Mouse (Mus musculus) kidney, embryonic 15.5 days (tissue): ENCODE data around the gene Senp6. TPM values are rescaled to one million over a fixed set of nuclear protein-coding genes. Genes with fewer than 3 reads are reported as not detected.

Source experiments
- ATAC-seq: fragments of 200-750 bp; cut with Nextera tagmentation; replicated peaks from 2 replicates; pipeline ENCODE4 v1.8.0; 2017; ENCODE audit warnings: moderate TSS enrichment; ENCODE audit not compliant: low FRiP score
- H3K27ac ChIP-seq: fragments of 300-500 bp; sonication (generic); 2 replicates; pipeline ENCODE4 v1.5.1; 2015; ENCODE audit warnings: mild to moderate bottlenecking, inconsistent platforms
- H3K27me3 ChIP-seq: fragments of 300-500 bp; sonication (generic); 2 replicates; pipeline ENCODE4 v1.6.1; 2015; ENCODE audit warnings: inconsistent platforms
- H3K36me3 ChIP-seq: fragments of 300-500 bp; sonication (generic); 2 replicates; pipeline ENCODE4 v1.6.1; 2015; ENCODE audit warnings: inconsistent platforms
- H3K4me1 ChIP-seq: fragments of 300-500 bp; sonication (generic); 2 replicates; pipeline ENCODE4 v1.6.1; 2015; ENCODE audit warnings: inconsistent platforms
- H3K4me2 ChIP-seq: fragments of 300-500 bp; sonication (generic); 2 replicates; pipeline ENCODE4 v1.6.1; 2015; ENCODE audit warnings: moderate library complexity, mild to moderate bottlenecking, inconsistent platforms
- H3K4me3 ChIP-seq: fragments of 300-500 bp; sonication (generic); replicated peaks from 2 replicates; pipeline ENCODE4 v1.5.1; 2015; ENCODE audit warnings: mild to moderate bottlenecking, inconsistent platforms
- H3K9ac ChIP-seq: fragments of 300-500 bp; sonication (generic); 2 replicates; pipeline ENCODE4 v1.6.1; 2015; ENCODE audit warnings: mild to moderate bottlenecking, inconsistent platforms
- H3K9me3 ChIP-seq: fragments of 300-500 bp; sonication (generic); replicated peaks from 2 replicates; pipeline ENCODE4 v1.6.1; 2016; ENCODE audit warnings: inconsistent platforms
- WGBS: fragments of 180-500 bp; shearing (Covaris S2); methylation state at CpG from one replicate; pipeline ENCODE4 v1.1.7; 2015; ENCODE audit warnings: mixed read lengths; 5-methylcytosine and 5-hydroxymethylcytosine counted together
- polyA plus RNA-seq: library from polyadenylated mRNA; unstranded; fragments of >200 nt; fragmentation: Nextera tagmentation; extraction: Ambion mirVana; gene quantifications from 2 replicates; pipeline ENCODE4 v1.2.1, GENCODE M21; 2015

The Senp6 gene
- polyA plus RNA-seq, 1 experiment from 2014 or later, result 50.2 TPM

DNA sequence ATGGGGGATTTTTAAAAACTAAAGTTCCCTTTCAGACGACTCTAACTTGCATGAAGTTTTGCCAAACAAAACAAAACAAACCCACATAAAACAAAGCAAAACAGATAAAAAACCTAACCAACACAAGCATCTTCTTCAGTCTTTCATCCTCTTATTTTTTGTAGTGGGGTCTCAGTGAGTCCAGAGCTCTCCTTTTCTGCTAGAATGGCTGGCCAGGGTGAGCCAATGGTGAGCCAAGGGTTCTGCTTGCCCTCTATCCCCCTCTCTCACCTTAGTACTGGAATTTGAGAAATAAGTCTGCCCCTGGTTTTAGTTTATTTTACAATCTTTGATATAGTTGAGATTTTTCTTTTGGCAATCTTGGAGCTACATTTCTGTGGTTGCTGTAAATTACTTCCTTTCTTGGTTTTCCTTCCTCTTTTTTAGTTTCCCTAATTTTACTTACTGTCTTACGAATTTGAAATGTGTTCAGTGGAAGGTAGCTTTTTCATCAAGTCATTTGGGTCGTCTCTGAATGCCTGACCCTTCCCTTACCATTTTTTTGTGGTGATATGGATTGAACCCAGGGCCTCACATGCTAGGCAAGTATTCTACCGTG lies 96.5 kb downstream of the Senp6 start:
- no peaks in the 10 kb centered on the region for H3K27me3 ChIP-seq
- ATAC-seq, result no peak
- no peak overlapping the region for H3K9ac ChIP-seq
- H3K27ac ChIP-seq, result no peak overlapping the region
- no peaks in the 10 kb centered on the region for H3K36me3 ChIP-seq
- 77% methylated on average over 4 of the region's 4 CpGs for WGBS
- H3K9me3 ChIP-seq, result no peaks in the 10 kb centered on the region
- H3K4me1 ChIP-seq, result peaks cover 16% of the 10 kb centered on the region
- no peak overlapping the region for H3K4me2 ChIP-seq
- no peak overlapping the region for H3K4me3 ChIP-seq

DNA sequence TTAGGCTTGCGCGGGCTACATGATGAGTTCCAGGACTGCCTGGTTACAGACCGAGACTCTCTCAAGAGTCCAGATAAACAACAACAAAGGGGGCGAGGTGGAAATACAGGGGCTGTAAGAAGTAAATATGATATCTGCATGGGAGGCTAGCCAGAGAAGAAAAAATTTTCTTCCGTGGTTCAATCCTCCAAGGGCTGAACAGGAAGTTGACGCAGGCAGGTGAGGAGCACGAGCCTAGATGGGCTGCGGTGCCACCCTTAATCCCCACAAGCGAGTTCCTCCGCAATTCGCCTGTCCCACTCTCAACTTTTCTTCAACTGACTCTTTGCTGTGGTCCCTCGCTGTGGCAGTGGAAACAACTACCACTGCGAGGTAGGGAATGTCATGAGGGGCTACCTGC lies 97.5 kb downstream of the Senp6 start:
- 3% methylated on average over 13 of the region's 13 CpGs for WGBS
- Histone ChIP-seq H3K27me3 (no peaks in the 10 kb centered on the region), H3K36me3 (no peaks in the 10 kb centered on the region), H3K9ac (peak overlapping the region; percentile 29; the same call in 1 of the 2 replicates), H3K27ac (peak overlapping the region; percentile 88), H3K4me3 (peak overlapping the region; percentile 76), H3K9me3 (no peaks in the 10 kb centered on the region), H3K4me2 (peak overlapping the region; percentile 88), H3K4me1 (peaks cover 9% of the 10 kb centered on the region)
- no peak for ATAC-seq

DNA sequence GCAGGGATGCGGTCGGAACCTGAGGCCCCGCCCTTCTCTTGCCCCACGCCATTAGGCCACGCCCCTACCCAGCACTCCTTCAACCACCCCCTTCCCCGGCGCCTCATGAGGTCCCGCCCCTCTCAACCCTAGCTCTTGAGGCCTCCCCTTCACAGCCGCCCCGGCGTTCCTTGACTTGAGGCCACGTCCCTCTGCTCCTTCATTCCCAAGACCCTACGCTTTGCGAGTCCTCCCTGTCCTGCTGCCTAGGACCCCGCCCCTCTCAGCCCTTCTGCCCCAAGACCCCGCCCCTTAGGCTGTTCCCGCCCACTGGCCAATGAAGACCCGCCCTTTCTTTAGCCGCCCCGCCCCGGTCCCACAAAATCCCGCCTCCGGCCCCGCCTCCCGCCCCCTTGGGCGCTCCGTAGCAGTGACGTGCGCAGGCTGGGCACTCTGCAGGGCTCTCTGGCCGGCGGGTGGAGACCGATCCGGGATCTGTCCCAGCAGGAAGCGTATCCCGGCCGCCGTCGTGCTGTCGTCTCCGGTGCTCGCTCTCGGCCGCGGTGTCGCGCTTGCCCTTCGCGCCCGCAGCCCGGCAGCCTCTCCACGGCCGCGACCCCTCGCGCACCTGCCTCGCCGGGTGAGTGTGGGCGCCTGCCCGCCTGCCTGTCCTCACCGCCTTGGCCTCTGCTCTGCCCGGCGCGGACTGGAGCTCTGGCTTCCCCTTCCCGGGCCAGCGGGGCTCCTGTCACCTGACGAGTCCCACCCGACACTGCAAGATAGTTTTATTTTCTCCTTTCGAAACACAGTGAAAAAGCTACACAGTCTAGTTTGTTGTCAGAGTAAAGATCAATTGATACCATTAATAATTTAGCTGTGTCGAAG lies 98.1 kb downstream of the Senp6 start, which contains the start of gene Myo6:
Myo6 (plus strand) TSS at position 421 of the 864 bp plus-strand sequence.
- no peaks in the 10 kb centered on the region for H3K27me3 ChIP-seq
- peak within 1 kb of the TSS; percentile 76 for H3K4me3 ChIP-seq
- H3K9ac ChIP-seq, result peak within 1 kb of the TSS; percentile 81
- no peaks in the 10 kb centered on the region for H3K36me3 ChIP-seq
- peak; percentile 98 for ATAC-seq
- WGBS, result under 1% methylated on average over 69 of the region's 69 CpGs
- H3K9me3 ChIP-seq, result no peaks in the 10 kb centered on the region
- H3K4me2 ChIP-seq, result peak within 1 kb of the TSS; percentile 88
- peaks cover 9% of the 10 kb centered on the region for H3K4me1 ChIP-seq
- peak within 1 kb of the TSS; percentile 88 for H3K27ac ChIP-seq

DNA sequence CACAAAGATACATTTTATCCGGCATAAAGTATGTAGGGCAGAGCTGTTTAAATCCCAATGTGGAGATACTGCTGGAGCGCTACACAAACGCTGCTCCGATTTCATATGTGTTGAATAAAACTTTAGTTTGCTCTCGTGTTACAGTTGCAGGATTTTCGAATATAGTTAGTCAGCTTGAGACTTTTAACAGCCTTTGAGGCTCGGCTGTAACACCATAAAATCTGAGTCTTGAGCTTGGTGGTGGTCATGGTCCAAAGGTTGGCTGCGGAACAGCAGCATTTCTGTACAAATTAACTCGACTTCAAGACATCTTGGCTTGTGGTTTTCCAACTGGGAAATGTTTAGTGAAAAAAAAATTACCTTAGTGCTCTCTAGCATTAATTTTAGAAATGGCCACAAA lies 99.0 kb downstream of the Senp6 start:
- peaks cover 9% of the 10 kb centered on the region for H3K4me1 ChIP-seq
- no peaks in the 10 kb centered on the region for H3K27me3 ChIP-seq
- H3K4me3 ChIP-seq, result peak overlapping the region; percentile 76
- H3K9me3 ChIP-seq, result no peaks in the 10 kb centered on the region
- H3K4me2 ChIP-seq, result peak overlapping the region; percentile 88
- no peak for ATAC-seq
- H3K36me3 ChIP-seq, result no peaks in the 10 kb centered on the region
- peak overlapping the region; percentile 43 for H3K9ac ChIP-seq
- peak overlapping the region; percentile 88 for H3K27ac ChIP-seq
- WGBS, result 14% methylated on average over 9 of the region's 9 CpGs

DNA sequence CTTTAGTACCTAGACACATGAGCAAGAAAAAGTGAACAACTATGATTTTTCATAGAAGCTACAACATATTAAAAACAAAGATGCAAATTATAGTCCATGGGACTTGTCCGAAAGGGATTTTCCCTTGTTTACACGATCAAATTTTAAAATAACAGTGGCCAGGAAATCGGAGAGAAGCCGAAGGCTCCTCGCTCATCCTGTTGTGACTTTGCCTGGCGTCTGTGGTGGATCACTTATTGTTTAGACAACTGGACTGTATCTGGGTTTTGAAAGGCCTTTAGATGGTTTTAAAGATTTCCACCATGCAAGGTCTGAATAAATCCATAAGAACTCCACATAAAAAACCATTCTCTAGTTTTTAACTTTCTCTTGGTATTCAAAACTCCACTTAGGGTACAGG lies 99.7 kb downstream of the Senp6 start:
- Histone ChIP-seq H3K9ac (0 out of 2 replicates have a peak overlapping the region, but pooled peaks have one; percentile 10), H3K4me2 (peak overlapping the region; percentile 88), H3K36me3 (no peaks in the 10 kb centered on the region), H3K27ac (peak overlapping the region; percentile 79), H3K27me3 (no peaks in the 10 kb centered on the region), H3K4me1 (peaks cover 9% of the 10 kb centered on the region), H3K4me3 (peak overlapping the region; percentile 76), H3K9me3 (no peaks in the 10 kb centered on the region)
- WGBS, result 50% methylated on average over 6 of the region's 6 CpGs
- ATAC-seq, result no peak

DNA sequence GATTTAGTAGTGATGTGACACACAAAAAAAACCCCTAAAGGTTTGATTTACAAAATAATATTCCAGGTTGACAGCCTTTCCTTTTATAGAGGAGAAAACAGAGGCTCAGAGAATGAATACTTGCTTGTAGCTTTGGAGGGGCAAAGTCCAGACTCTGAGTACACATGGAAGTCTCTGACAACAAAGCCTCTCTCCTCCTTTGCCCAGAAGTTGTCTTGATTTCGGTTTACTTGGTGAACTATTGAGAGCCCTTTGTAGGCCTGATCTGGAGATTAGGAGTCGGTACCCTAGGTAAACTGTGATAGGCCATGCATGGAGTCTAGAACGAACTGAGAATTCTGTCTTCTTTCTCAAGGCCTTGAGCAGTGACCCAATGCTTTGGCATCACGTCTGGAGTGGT lies 100.4 kb downstream of the Senp6 start:
- 53% methylated on average over 4 of the region's 4 CpGs for WGBS
- H3K27me3 ChIP-seq, result no peaks in the 10 kb centered on the region
- H3K4me2 ChIP-seq, result peak overlapping the region; percentile 88
- H3K36me3 ChIP-seq, result no peaks in the 10 kb centered on the region
- no peak overlapping the region for H3K9ac ChIP-seq
- H3K27ac ChIP-seq, result peak overlapping the region; percentile 23
- no peak for ATAC-seq
- H3K4me3 ChIP-seq, result 0 out of 2 replicates have a peak overlapping the region, but pooled peaks have one; percentile 6
- peaks cover 13% of the 10 kb centered on the region for H3K4me1 ChIP-seq
- H3K9me3 ChIP-seq, result no peaks in the 10 kb centered on the region

DNA sequence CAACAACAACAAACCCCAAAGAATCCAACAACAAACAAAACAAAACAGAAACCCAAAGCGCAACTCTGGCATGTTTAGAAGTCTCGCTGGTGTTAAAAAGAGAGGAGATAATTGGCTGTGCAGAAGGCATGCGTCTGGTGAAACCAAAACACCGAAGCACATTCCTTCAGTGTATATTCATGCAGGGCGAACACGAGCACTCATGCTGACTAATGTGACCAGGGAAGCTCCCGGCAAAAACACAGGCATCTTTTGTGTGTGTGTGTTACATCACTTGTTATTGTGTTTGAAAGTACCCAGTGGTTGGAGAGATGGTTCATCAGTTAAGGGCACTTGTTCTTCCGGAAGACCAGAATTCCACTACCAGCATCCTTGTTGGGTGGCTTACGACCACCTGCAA lies 102.8 kb downstream of the Senp6 start:
- Histone ChIP-seq H3K4me3 (no peak overlapping the region), H3K27me3 (no peaks in the 10 kb centered on the region), H3K4me1 (peaks cover 16% of the 10 kb centered on the region), H3K9me3 (no peaks in the 10 kb centered on the region), H3K9ac (no peak overlapping the region), H3K27ac (no peak overlapping the region), H3K36me3 (no peaks in the 10 kb centered on the region), H3K4me2 (no peak overlapping the region)
- 83% methylated on average over 9 of the region's 9 CpGs for WGBS
- ATAC-seq, result no peak

DNA sequence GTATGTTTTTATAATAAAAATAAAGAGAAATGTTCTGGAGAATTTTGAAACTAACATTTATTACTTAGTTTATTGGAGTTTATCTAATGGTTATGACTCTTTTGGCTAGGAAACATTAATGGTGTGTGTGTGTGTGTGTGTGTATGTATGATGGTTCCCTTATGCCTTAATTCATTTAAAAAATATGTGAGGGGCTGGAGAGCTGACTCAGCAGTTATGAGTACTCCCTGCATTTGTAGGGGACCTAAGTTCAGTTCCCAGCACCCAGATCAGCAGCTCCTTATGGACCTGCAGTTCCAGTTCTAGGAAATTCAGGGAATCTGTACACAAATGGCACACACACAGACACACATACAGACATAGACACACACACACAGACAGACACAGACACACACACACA lies 104.5 kb downstream of the Senp6 start:
- Histone ChIP-seq H3K27me3 (no peaks in the 10 kb centered on the region), H3K4me1 (peaks cover 16% of the 10 kb centered on the region), H3K36me3 (no peaks in the 10 kb centered on the region), H3K4me2 (no peak overlapping the region), H3K9ac (no peak overlapping the region), H3K27ac (no peak overlapping the region), H3K9me3 (no peaks in the 10 kb centered on the region), H3K4me3 (no peak overlapping the region)
- no peak for ATAC-seq

DNA sequence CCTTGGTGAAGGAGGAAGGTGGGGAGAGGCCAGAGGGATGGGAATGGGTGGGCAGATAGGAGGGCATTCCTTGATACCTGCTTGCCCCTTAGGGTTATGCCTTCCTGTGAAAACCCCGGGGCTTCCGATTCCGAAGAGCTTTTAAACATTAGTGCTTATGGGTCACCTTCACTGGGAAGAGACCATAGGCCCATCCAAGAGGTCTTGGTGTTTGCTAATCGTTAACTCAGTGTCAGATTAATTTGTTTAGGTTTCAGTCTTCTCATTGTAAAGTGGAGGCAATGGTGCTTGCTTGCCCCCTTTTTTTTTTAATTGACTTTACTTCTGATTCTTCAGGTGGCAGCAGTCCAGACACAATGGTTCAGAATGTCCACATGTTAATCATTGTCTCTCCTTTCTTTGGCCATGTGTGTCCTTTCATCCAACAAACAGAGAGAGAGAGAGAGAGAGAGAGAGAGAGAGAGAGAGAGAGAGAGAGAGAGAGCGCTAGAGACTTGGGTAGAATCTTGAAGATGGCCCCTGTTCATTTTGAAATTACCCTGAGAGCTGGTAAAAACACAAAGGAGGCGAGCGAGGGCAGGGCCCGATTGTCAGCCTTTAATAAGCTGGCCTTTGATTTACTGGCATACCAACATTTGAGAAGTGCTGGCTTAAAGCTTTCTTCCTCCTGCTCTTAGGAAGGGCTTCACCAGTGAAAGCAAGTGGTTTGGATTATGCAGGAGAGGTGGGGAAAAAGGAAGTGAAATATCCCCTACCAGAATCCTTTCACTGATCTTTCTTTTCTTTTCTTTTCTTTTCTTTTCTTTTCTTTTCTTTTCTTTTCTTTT lies 105.9 kb downstream of the Senp6 start:
- no peak overlapping the region for H3K4me3 ChIP-seq
- no peaks in the 10 kb centered on the region for H3K36me3 ChIP-seq
- H3K27ac ChIP-seq, result peak overlapping the region; percentile 63
- no peak overlapping the region for H3K9ac ChIP-seq
- H3K27me3 ChIP-seq, result no peaks in the 10 kb centered on the region
- 44% methylated on average over 8 of the region's 8 CpGs for WGBS
- 0 out of 2 replicates have a peak overlapping the region, but pooled peaks have one; percentile 19 for H3K4me2 ChIP-seq
- H3K9me3 ChIP-seq, result no peaks in the 10 kb centered on the region
- peaks cover 24% of the 10 kb centered on the region for H3K4me1 ChIP-seq
- peak; percentile 66 for ATAC-seq

DNA sequence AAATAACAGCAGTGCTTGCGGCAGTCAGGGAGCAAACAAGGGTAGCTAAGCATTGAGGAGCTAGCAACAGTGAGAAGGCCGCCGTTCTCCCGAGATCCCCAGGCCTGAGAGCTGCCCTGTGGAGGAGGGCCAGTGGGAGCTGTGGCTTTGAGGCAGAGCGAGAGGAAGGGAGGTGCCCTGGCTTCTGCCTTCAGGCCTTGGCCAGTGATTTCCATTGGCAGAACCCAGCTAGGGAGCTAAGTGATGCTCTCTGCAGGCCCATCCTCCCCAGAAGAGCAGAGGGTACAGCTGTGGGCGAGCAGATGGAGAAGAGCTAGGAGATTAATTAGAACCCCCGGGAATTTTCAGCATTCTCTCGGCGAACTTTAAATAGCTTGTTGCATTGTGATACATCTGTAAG lies 106.9 kb downstream of the Senp6 start:
- H3K9me3 ChIP-seq, result no peaks in the 10 kb centered on the region
- H3K4me3 ChIP-seq, result no peak overlapping the region
- ATAC-seq, result peak; percentile 75
- 42% methylated on average over 9 of the region's 9 CpGs for WGBS
- no peak overlapping the region for H3K9ac ChIP-seq
- peak overlapping the region; percentile 66 for H3K27ac ChIP-seq
- H3K27me3 ChIP-seq, result no peaks in the 10 kb centered on the region
- H3K4me1 ChIP-seq, result peaks cover 24% of the 10 kb centered on the region
- H3K4me2 ChIP-seq, result 0 out of 2 replicates have a peak overlapping the region, but pooled peaks have one; percentile 16
- H3K36me3 ChIP-seq, result no peaks in the 10 kb centered on the region

DNA sequence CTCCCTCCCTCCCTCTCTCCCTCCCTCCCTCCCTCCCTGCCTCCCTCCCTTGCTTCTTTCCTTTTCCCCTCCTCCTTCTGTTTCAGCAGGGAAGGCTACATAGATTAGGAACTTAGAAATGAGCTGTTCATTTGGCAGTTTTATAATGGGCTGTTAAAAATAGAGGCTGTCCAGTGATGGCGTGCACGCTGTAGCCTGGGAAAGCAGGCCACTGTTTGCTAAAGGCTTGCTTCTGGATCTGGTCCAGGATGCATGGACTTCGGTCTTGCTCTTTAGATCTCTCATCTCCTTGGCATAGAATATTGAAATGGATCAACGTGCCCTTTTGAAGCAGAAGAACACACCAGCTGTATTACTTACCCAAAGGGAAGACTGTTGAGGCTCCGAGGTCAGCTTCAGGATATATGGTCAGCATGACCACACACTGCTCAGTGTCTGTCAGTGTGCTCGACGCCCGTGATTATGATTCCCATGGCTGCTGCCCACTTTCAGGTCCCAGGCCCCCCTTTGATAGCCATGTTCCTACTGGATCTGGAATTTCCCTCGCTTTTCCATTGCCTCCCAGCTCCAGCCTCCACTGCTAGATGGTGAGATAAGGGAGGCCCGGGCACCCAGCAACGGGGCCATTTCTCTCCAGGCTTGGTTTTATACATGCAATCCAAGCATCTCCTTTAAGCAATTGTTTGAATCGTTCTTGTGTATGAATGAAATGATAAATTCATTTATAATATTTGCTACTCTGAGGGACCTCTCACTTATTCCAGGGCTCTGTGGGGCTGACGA lies 110.2 kb downstream of the Senp6 start:
- Histone ChIP-seq H3K27me3 (no peaks in the 10 kb centered on the region), H3K36me3 (0 out of 2 replicates have a peak, but pooled peaks cover 2% of the 10 kb centered on the region), H3K4me2 (no peak overlapping the region), H3K27ac (peak overlapping the region; percentile 62), H3K4me1 (peaks cover 22% of the 10 kb centered on the region), H3K4me3 (no peak overlapping the region), H3K9ac (no peak overlapping the region), H3K9me3 (no peaks in the 10 kb centered on the region)
- 58% methylated on average over 13 of the region's 13 CpGs for WGBS
- no peak for ATAC-seq
